Mouse (Mus musculus) megakaryocyte, embryonic 14.5 days (primary cell): ENCODE data around the gene Ubd.

Experiments used
- FLI1 ChIP-seq: IDR thresholded peaks from 2 replicates; pipeline ENCODE4 v1.6.1; 2012; ENCODE audit warnings: low read length, inconsistent platforms, mixed read lengths
- GATA1 ChIP-seq: IDR thresholded peaks from 3 replicates; pipeline ENCODE4 v1.6.1; 2012; ENCODE audit warnings: mixed read lengths, low read length, inconsistent platforms, borderline replicate concordance

DNA sequence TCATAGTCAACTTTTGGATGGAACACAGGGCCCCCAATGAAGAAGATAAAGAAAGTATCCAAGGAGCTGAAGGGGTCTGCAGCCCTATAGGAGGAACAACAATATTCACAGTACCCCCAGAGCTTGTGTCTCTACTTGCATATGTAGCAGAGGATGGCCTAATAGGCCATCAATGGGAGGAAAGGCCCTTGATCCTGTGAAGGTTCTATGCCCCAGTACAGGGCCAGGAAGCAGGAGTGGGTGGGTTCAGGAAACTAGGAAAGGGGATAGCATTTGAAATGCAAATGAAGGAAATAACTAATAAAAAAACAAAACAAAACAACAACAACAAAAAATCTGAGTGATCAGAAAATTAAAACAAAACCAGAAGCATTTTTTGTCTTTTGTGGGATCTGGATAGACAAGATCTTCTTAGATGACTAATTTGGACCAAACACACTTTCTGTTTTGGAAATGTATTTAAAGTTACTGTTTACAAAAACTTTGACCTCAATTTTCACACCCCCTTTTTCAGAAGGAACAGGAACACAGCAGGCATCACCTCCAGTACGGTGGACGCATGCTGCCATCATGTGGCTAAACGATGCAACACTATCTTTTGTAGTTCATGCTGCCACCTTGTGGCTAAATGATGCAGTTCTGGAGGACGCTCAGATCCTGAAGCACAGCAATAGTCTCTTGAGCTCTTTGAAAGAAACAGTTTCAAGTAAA is 9.7 kb downstream of the Ubd start:
- TF ChIP-seq GATA1 (no peak), FLI1 (no peak)
